Mouse (Mus musculus): ENCODE measurements around the gene Hspa12b.

DNA sequence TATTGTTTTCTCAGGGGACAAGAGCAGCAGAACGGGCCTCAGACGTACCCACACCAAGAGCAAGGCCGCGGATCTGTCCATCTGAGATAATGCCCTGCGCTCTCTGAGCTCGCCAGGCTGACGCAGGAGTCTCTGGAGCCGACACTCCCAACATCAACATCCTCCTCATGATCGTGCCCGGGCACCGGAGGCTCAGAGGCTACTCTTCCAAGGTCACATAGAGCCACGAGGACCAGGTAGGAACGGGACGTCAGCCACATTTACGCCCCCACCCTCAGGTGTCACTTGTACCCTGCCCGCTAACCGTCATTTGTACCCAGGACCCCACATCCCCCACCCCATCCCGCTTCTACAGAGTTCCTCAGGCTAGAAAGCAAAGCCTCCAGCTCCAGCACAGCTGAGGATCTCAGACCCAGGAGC is 32.4 kb downstream of the Hspa12b start:
- no peak for TF ChIP-seq RCOR1 (conservative IDR thresholded peaks at IDR 0.05; ENCODE audit: low read depth, low read length)
- no peak for TF ChIP-seq MXI1 (IDR thresholded peaks at IDR 0.05; ENCODE audit: low read depth, low read length)
- TF ChIP-seq CTCF (conservative IDR thresholded peaks at IDR 0.05 in 1 of 2, IDR thresholded peaks at IDR 0.05 in 1 of 2; ENCODE audit: low read depth in 2 of 2, low read length in 2 of 2): no peak
- no peak for TF ChIP-seq BHLHE40 (IDR thresholded peaks at IDR 0.05; ENCODE audit: low read depth, low read length)
- TF ChIP-seq POLR2A (IDR thresholded peaks at IDR 0.05; ENCODE audit: low read depth, low read length): no peak
- TF ChIP-seq EP300 (IDR thresholded peaks at IDR 0.05; ENCODE audit: low read length): no peak
- no peak for TF ChIP-seq ZKSCAN1 (IDR thresholded peaks at IDR 0.05; ENCODE audit: borderline replicate concordance, low read depth, low read length)
- TF ChIP-seq CHD1 (IDR thresholded peaks at IDR 0.05; ENCODE audit: low read depth, low read length): no peak
- TF ChIP-seq USF1 (IDR thresholded peaks at IDR 0.05; ENCODE audit: low read depth, low read length): no peak
